Mouse (Mus musculus) G1E (cell line): ENCODE data around the gene Ndrg4. TPM values are rescaled to one million over a fixed set of nuclear protein-coding genes. Genes with fewer than 3 reads are reported as not detected.
A peak's percentile ranks its signal among the peaks of the same experiment; 100 is the strongest.

Experiments
- ATAC-seq: 2 replicates; pipeline ENCODE4 v1.8.0; 2016; ENCODE audit warnings: mild to moderate bottlenecking; ENCODE audit not compliant: insufficient number of reproducible peaks, poor library complexity, low FRiP score, severe bottlenecking; ENCODE audit errors: extremely low read depth
- DNase-seq: peaks from one replicate; pipeline ENCODE4 v3.0.0; 2012; ENCODE audit warnings: low spot score
- H3K27me3 ChIP-seq: 2 replicates; pipeline ENCODE4 v1.6.1; 2012; ENCODE audit warnings: mild to moderate bottlenecking, low read length, inconsistent platforms; ENCODE audit not compliant: insufficient read depth
- H3K36me3 ChIP-seq: replicated peaks from 2 replicates; pipeline ENCODE3; 2012; ENCODE audit warnings: mild to moderate bottlenecking, inconsistent platforms
- H3K4me1 ChIP-seq: 2 replicates; pipeline ENCODE4 v1.6.1; 2012; ENCODE audit warnings: low read depth, low read length, inconsistent platforms, mixed read lengths; ENCODE audit not compliant: insufficient read depth
- H3K4me3 ChIP-seq: 2 replicates; pipeline ENCODE4 v1.5.1; 2012; ENCODE audit warnings: low read depth, mild to moderate bottlenecking, inconsistent platforms, low read length, moderate library complexity, mixed read lengths
- H3K9me3 ChIP-seq: replicated peaks from 2 replicates; pipeline ENCODE4 v1.6.1; 2012; ENCODE audit warnings: inconsistent platforms
- CTCF ChIP-seq: IDR thresholded peaks from 2 replicates; pipeline ENCODE4 v1.5.1; 2012; ENCODE audit warnings: low read depth, low read length, inconsistent platforms, mixed read lengths
- GATA1 ChIP-seq: IDR thresholded peaks from 2 replicates; pipeline ENCODE4 v1.6.1; 2012; ENCODE audit warnings: borderline replicate concordance, low read length, inconsistent platforms, mixed read lengths
- GATA2 ChIP-seq: IDR thresholded peaks from 2 replicates; pipeline ENCODE4 v1.6.1; 2012; ENCODE audit warnings: low read depth, low read length, inconsistent platforms, borderline replicate concordance
- POLR2AphosphoS5 ChIP-seq: IDR thresholded peaks from 2 replicates; pipeline ENCODE4 v1.6.1; 2012; ENCODE audit warnings: low read depth, low read length, inconsistent platforms; ENCODE audit not compliant: insufficient replicate concordance
- TAL1 ChIP-seq: conservative IDR thresholded peaks from 2 replicates; pipeline ENCODE4 v1.6.1; 2012; ENCODE audit warnings: low read depth, low read length, inconsistent platforms, mixed read lengths
- polyA plus RNA-seq: library from polyadenylated mRNA; stranded (reverse); fragments of >175 nt; gene quantifications from 2 replicates; pipeline ENCODE4 v1.2.3, GENCODE M21; 2012
- total RNA-seq, 2 experiments: library from RNA; stranded (forward) in 1 of 2; stranded (reverse) in 1 of 2; fragments of 200-1000 nt in 1 of 2; fragments of >200 nt in 1 of 2; fragmentation: Nextera tagmentation in 1 of 2; gene quantifications; 2 replicates each; pipeline ENCODE4 v1.2.3; 2014 to 2017

Gene Ndrg4
- total and polyA plus RNA-seq, 3 experiments: 0.60 TPM; not detected in 2

DNA sequence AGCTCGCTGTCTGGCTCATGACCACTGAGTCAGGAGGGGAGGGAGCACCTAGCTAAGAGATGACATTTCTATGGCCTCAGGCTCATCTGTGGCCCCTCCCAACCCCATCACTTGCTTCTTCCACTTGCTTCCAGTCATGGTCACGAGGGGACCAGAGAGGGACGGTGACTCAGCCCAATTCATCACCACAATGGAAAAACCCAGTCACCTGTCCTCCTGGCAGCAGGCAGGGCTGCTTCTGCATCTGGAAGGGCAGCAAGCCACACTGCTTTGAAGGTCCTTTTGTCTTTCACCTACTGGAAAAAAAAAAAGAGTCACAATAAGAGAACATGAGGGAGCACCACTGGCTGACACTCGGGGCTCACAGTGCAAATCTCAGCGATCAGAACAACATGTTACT is 4.0 kb upstream of the Ndrg4 start:
- TF ChIP-seq TAL1 (no peak), GATA2 (no peak), CTCF (no peak), POLR2AphosphoS5 (no peak), GATA1 (no peak)
- Histone ChIP-seq H3K4me3 (no peak overlapping the region), H3K9me3 (peaks cover 3% of the 10 kb centered on the region), H3K27me3 (peaks cover 25% of the 10 kb centered on the region), H3K4me1 (no peaks in the 10 kb centered on the region), H3K36me3 (no peaks in the 10 kb centered on the region)
- no peak for ATAC-seq
- no peak for DNase-seq

DNA sequence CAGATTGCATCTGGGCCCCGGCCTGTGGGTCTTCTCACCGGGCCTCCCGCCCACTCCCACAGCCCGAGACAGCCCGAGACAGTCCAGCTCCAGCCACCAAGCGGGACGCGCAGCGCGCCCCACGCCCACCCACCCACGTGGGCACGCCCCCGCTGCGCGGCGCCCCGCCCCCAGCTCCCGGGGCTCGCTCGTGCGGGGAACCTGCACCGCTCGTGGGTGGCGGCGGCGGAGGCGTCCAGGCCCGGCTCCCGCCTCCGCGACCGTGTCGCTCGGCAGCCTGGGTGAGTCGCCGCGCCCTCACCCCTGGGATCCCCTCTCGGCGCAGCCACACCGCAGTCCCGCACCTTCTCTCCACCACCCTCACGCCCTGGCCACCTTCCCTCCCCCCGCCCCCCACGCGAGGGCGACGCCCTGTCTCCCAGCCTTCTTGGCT is 827 bp downstream of the Ndrg4 start:
- no peaks in the 10 kb centered on the region for H3K36me3 ChIP-seq
- H3K9me3 ChIP-seq: peaks cover 8% of the 10 kb centered on the region
- no peaks in the 10 kb centered on the region for H3K4me1 ChIP-seq
- H3K27me3 ChIP-seq: peaks cover 36% of the 10 kb centered on the region
- DNase-seq: peak; percentile 38
- TF ChIP-seq GATA1: no peak
- no peak for TF ChIP-seq TAL1
- ATAC-seq: no peak
- H3K4me3 ChIP-seq: no peak overlapping the region

DNA sequence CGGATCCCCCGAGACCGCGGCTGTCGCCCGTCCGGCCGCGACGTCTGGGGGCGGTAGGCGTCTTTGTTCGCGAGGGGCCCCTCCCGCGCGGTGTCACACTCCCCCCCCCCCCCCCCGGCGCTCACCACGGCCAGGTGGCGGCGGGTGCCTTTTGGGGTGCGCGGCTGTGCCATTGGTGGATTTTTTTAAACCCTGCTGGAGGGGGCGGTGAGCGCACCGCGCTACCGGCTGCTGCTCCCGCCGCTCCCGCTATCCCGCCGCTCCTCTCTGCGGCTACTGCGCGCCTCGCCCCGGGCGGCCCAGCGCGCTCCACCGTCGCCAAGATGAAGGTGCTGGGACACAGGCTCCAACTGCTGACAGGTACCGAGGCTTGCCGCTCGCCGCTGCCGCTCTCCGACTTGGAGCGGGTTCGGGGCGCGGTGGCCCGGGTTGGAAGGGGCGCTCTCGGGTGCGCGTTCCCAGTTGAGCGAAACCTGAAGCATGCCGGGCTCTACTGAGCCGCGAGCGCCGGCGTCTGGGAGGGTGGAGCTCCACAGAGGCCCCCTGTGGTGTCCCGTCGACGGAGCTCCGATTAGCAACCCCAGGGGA is 1.3 kb downstream of the Ndrg4 start:
- no peaks in the 10 kb centered on the region for H3K4me1 ChIP-seq
- peaks cover 36% of the 10 kb centered on the region for H3K27me3 ChIP-seq
- no peaks in the 10 kb centered on the region for H3K36me3 ChIP-seq
- DNase-seq (no peak), ATAC-seq (no peak)
- TF ChIP-seq GATA1 (no peak), GATA2 (no peak), TAL1 (no peak), POLR2AphosphoS5 (no peak), CTCF (no peak)
- no peak overlapping the region for H3K4me3 ChIP-seq
- peaks cover 8% of the 10 kb centered on the region for H3K9me3 ChIP-seq

GRCm38 (mm10) chr8:95688073-95688672 is 11.4 kb downstream of the Ndrg4 start:
- H3K4me1 ChIP-seq: no peaks in the 10 kb centered on the region
- H3K36me3 ChIP-seq: no peaks in the 10 kb centered on the region
- ATAC-seq (no peak), DNase-seq (no peak)
- TF ChIP-seq POLR2AphosphoS5 (no peak), TAL1 (no peak)
- H3K27me3 ChIP-seq: peaks cover 48% of the 10 kb centered on the region
- H3K9me3 ChIP-seq: no peaks in the 10 kb centered on the region
- H3K4me3 ChIP-seq: no peak overlapping the region

GRCm38 (mm10) chr8:95690929-95691541 is 14.3 kb downstream of the Ndrg4 start:
- Histone ChIP-seq H3K9me3 (no peaks in the 10 kb centered on the region), H3K27me3 (peaks cover 51% of the 10 kb centered on the region), H3K36me3 (no peaks in the 10 kb centered on the region), H3K4me3 (no peak overlapping the region), H3K4me1 (no peaks in the 10 kb centered on the region)
- ATAC-seq (no peak), DNase-seq (no peak)
- TF ChIP-seq CTCF (no peak), TAL1 (no peak), GATA2 (no peak), GATA1 (no peak), POLR2AphosphoS5 (no peak)

DNA sequence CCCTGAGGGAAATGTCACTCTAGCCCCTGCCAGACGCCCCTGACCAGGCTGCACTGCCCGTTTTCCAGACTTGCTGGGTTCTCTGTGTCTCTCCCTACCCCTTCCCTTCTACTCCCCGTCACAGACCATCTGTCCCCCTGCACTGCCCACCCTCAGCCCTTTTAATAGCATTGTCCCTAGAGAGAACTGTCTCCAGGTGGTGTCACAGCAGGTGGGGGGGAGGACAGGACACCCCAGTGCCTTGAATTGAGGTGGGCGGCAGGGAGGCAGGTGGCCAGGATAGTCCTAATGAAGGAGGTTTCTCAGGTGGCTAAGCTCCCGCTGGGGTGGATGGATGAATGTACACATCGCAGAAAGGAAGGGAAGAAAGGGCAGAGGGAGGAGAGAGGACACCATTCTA is 17.9 kb downstream of the Ndrg4 start:
- Histone ChIP-seq H3K27me3 (peaks cover 60% of the 10 kb centered on the region), H3K4me3 (no peak overlapping the region), H3K36me3 (no peaks in the 10 kb centered on the region), H3K9me3 (no peaks in the 10 kb centered on the region), H3K4me1 (peaks cover 5% of the 10 kb centered on the region)
- TF ChIP-seq POLR2AphosphoS5: no peak
- TF ChIP-seq CTCF: no peak
- TF ChIP-seq TAL1: no peak
- TF ChIP-seq GATA1: no peak
- no peak for TF ChIP-seq GATA2
- no peak for DNase-seq
- no peak for ATAC-seq
